Mouse (Mus musculus): ENCODE results near the gene Ppih. TPM values are rescaled to one million over a fixed set of nuclear protein-coding genes. Genes with fewer than 3 reads are reported as not detected.

Gene Ppih
- total RNA-seq, 1 experiment from 2014 or later, result 146 TPM

Other genes starting within 250 kb of the Ppih start
- gene Slc2a1, start 211.8 kb downstream of the Ppih start, total RNA-seq (2017), result 6.1 and 7.9 TPM in 2 replicates
- 4.1 and 5.2 TPM in 2 replicates for gene Zfp691, start 146.4 kb downstream of the Ppih start, total RNA-seq (2017)
- gene Ermap, start 130.5 kb downstream of the Ppih start, total RNA-seq (2017), result 74.0 and 90.5 TPM in 2 replicates
- gene Svbp, start 125.2 kb downstream of the Ppih start, total RNA-seq (2017), result 26.0 and 219 TPM in 2 replicates
- 0.59 TPM in 1 of 2 replicates, not detected in the other for gene Tmem269, start 102.3 kb downstream of the Ppih start, total RNA-seq (2017)
- gene AU022252, start 87.8 kb downstream of the Ppih start, total RNA-seq (2017), result 6.9 and 14.6 TPM in 2 replicates
- gene P3h1, start 87.6 kb downstream of the Ppih start, total RNA-seq (2017), result 5.1 and 11.5 TPM in 2 replicates
- not detected in 2 replicates for gene Cldn19, start 65.1 kb downstream of the Ppih start, total RNA-seq (2017)
- 1,378 and 1,487 TPM in 2 replicates for gene Ybx1, start 25.9 kb downstream of the Ppih start, total RNA-seq (2017)
- not detected in 2 replicates for gene Ccdc30, start 95.0 kb upstream of the Ppih start, total RNA-seq (2017)
- 13.7 and 16.0 TPM in 2 replicates for gene Ppcs, start 101.9 kb upstream of the Ppih start, total RNA-seq (2017)
- not detected in 2 replicates for gene Zmynd12, start 102.3 kb upstream of the Ppih start, total RNA-seq (2017)
- gene Rimkla, start 172.1 kb upstream of the Ppih start, total RNA-seq (2017), result not detected in 2 replicates
- 24.4 and 27.5 TPM in 2 replicates for gene Foxj3, start 216.5 kb upstream of the Ppih start, total RNA-seq (2017)
- 0.63 and 5.5 TPM in 2 replicates for gene Frg2f1, start 219.0 kb upstream of the Ppih start, total RNA-seq (2017)